Mouse (Mus musculus) hindbrain, embryonic 13.5 days (tissue): ENCODE measurements at regions not wholly inside any gene's neighbourhood (a gene's known extent, or its start where the extent isn't known, plus 50 kb on each side); places are given as distances from the start of the nearest gene placed in this dataset.

ENCODE experiments used
- ATAC-seq: fragments of 200-750 bp; cut with Nextera tagmentation; 2 replicates; pipeline ENCODE4 v1.8.0; 2017; ENCODE audit warnings: moderate TSS enrichment; ENCODE audit not compliant: low FRiP score
- H3K27ac ChIP-seq: fragments of 300-500 bp; sonication (generic); 2 replicates; pipeline ENCODE4 v1.5.1; 2015; ENCODE audit warnings: inconsistent platforms, mild to moderate bottlenecking, moderate library complexity
- H3K27me3 ChIP-seq: fragments of 300-500 bp; sonication (generic); 2 replicates; pipeline ENCODE4 v1.6.1; 2015; ENCODE audit warnings: mild to moderate bottlenecking, inconsistent platforms
- H3K36me3 ChIP-seq: fragments of 300-500 bp; sonication (generic); 2 replicates; pipeline ENCODE4 v1.6.1; 2015; ENCODE audit warnings: mild to moderate bottlenecking, inconsistent platforms
- H3K4me1 ChIP-seq: fragments of 300-500 bp; sonication (generic); replicated peaks from 2 replicates; pipeline ENCODE4 v1.6.1; 2015; ENCODE audit warnings: inconsistent platforms
- H3K4me2 ChIP-seq: fragments of 300-500 bp; sonication (generic); 2 replicates; pipeline ENCODE4 v1.6.1; 2015; ENCODE audit warnings: inconsistent platforms, mild to moderate bottlenecking, moderate library complexity
- H3K4me3 ChIP-seq: fragments of 300-500 bp; sonication (generic); 2 replicates; pipeline ENCODE4 v1.5.1; 2015; ENCODE audit warnings: mild to moderate bottlenecking, inconsistent platforms
- H3K9ac ChIP-seq: fragments of 300-500 bp; sonication (generic); 2 replicates; pipeline ENCODE4 v1.6.1; 2015; ENCODE audit warnings: mild to moderate bottlenecking, inconsistent platforms
- H3K9me3 ChIP-seq: fragments of 300-500 bp; sonication (generic); 2 replicates; pipeline ENCODE4 v1.6.1; 2016; ENCODE audit warnings: inconsistent platforms
- WGBS: fragments of 180-500 bp; shearing (Covaris S2); methylation state at CpG from one replicate; pipeline ENCODE4 v1.1.7; 2015; 5-methylcytosine and 5-hydroxymethylcytosine counted together

- no peak overlapping the region for H3K4me3 ChIP-seq
- WGBS: 97% methylated on average over 3 of the region's 5 CpGs
- no peak overlapping the region for H3K9ac ChIP-seq
- no peaks in the 10 kb centered on the region for H3K36me3 ChIP-seq
- no peaks in the 10 kb centered on the region; the same call in 1 of the 2 replicates for H3K27me3 ChIP-seq
- H3K27ac ChIP-seq: no peak overlapping the region
- ATAC-seq: no peak
- no peaks in the 10 kb centered on the region for H3K9me3 ChIP-seq
- H3K4me2 ChIP-seq: no peak overlapping the region
- H3K4me1 ChIP-seq: no peaks in the 10 kb centered on the region
These were observed 97.3 kb upstream of the Tmem189 start for GRCm38 (mm10) chr2:167786951-167787350.

GRCm38 (mm10) chr2:167784353-167784752 is 94.7 kb upstream of the Tmem189 start:
- no peak for ATAC-seq
- Histone ChIP-seq H3K36me3 (no peaks in the 10 kb centered on the region), H3K9me3 (no peaks in the 10 kb centered on the region), H3K9ac (no peak overlapping the region), H3K27ac (no peak overlapping the region), H3K4me1 (no peaks in the 10 kb centered on the region), H3K4me2 (no peak overlapping the region), H3K27me3 (peaks cover 6% of the 10 kb centered on the region; the same call in 1 of the 2 replicates), H3K4me3 (no peak overlapping the region)
- 86% methylated on average over 13 of the region's 13 CpGs for WGBS

DNA sequence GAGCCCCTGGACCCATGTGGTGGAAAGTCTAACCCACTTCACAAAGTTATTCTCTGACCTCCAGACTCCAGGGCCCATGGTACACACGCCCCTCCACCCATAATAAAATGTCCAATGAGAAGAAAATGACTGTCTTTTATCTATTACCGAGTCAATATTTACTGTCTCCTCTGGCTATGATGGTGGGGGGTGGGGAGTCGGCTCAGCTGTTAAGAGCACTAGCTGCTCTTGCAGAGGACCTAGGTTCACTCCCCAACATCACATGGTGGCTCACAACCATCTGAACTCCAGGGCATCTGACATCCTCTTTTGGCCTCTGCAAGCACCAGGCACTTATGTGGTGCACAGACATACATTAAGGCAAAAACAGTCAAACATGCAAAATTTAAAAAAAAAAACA is 93.8 kb upstream of the Tmem189 start:
- no peaks in the 10 kb centered on the region for H3K36me3 ChIP-seq
- no peak for ATAC-seq
- H3K27ac ChIP-seq: no peak overlapping the region
- no peak overlapping the region for H3K4me2 ChIP-seq
- H3K27me3 ChIP-seq: peaks cover 6% of the 10 kb centered on the region; the same call in 1 of the 2 replicates
- H3K9me3 ChIP-seq: no peaks in the 10 kb centered on the region
- no peak overlapping the region for H3K9ac ChIP-seq
- WGBS: 79% methylated on average over 3 of the region's 3 CpGs
- peaks cover 4% of the 10 kb centered on the region for H3K4me1 ChIP-seq
- no peak overlapping the region for H3K4me3 ChIP-seq

- Histone ChIP-seq H3K4me2 (no peak overlapping the region), H3K4me3 (no peak overlapping the region), H3K36me3 (no peaks in the 10 kb centered on the region), H3K9me3 (no peaks in the 10 kb centered on the region), H3K27ac (no peak overlapping the region), H3K27me3 (peaks cover 6% of the 10 kb centered on the region; the same call in 1 of the 2 replicates), H3K9ac (no peak overlapping the region), H3K4me1 (peaks cover 14% of the 10 kb centered on the region)
- no peak for ATAC-seq
- WGBS: 30% methylated on average over 27 of the region's 27 CpGs
These were observed 92.8 kb upstream of the Tmem189 start for GRCm38 (mm10) chr2:167782231-167782999.

- no peak overlapping the region for H3K27ac ChIP-seq
- WGBS: 80% methylated on average over 13 of the region's 13 CpGs
- H3K4me2 ChIP-seq: no peak overlapping the region
- H3K4me1 ChIP-seq: peaks cover 23% of the 10 kb centered on the region
- peaks cover 6% of the 10 kb centered on the region; the same call in 1 of the 2 replicates for H3K27me3 ChIP-seq
- no peaks in the 10 kb centered on the region for H3K9me3 ChIP-seq
- no peak overlapping the region for H3K9ac ChIP-seq
- no peaks in the 10 kb centered on the region for H3K36me3 ChIP-seq
- ATAC-seq: no peak
- H3K4me3 ChIP-seq: no peak overlapping the region
These were observed 91.9 kb upstream of the Tmem189 start for GRCm38 (mm10) chr2:167781496-167781895.

- 71% methylated on average over 10 of the region's 10 CpGs for WGBS
- ATAC-seq: no peak
- no peaks in the 10 kb centered on the region for H3K36me3 ChIP-seq
- H3K4me1 ChIP-seq: peaks cover 30% of the 10 kb centered on the region
- no peak overlapping the region for H3K9ac ChIP-seq
- H3K9me3 ChIP-seq: no peaks in the 10 kb centered on the region
- H3K4me3 ChIP-seq: no peak overlapping the region
- H3K27me3 ChIP-seq: peaks cover 7% of the 10 kb centered on the region; the same call in 1 of the 2 replicates
- no peak overlapping the region for H3K27ac ChIP-seq
- H3K4me2 ChIP-seq: no peak overlapping the region
These were observed 89.1 kb upstream of the Tmem189 start for GRCm38 (mm10) chr2:167778691-167779090.

DNA sequence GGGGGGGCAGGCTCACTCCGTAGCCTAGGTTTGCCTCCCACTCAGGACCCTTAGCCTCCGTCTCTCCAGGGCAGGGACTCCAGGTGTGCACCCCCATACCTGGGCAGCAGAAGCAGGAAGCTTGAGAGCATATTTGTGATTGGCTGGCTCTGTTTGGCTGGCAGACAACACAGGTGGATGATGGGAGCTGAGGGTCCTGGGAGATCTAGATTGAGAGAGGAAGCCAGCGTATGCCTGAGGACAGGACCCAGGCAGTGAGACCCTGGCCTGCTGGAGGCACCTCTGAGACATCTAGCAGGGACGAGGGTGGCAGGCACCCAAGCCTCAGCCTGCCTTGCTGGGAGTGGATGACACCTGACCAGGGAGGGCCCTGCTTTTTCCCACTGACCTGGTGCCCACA is 88.6 kb upstream of the Tmem189 start:
- Histone ChIP-seq H3K9ac (peak overlapping the region; percentile 74; the same call in 1 of the 2 replicates), H3K27ac (no peak overlapping the region), H3K4me1 (peaks cover 30% of the 10 kb centered on the region), H3K27me3 (peaks cover 9% of the 10 kb centered on the region; the same call in 1 of the 2 replicates), H3K36me3 (no peaks in the 10 kb centered on the region), H3K9me3 (no peaks in the 10 kb centered on the region), H3K4me2 (peak overlapping the region; percentile 91), H3K4me3 (peak overlapping the region; percentile 52)
- 59% methylated on average over 4 of the region's 4 CpGs for WGBS
- 0 out of 2 replicates have a peak, but pooled peaks have one; percentile 14 for ATAC-seq

- Histone ChIP-seq H3K9ac (peak overlapping the region; percentile 74), H3K27ac (peak overlapping the region; percentile 73), H3K4me2 (peak overlapping the region; percentile 91), H3K9me3 (no peaks in the 10 kb centered on the region), H3K4me1 (peaks cover 30% of the 10 kb centered on the region), H3K4me3 (peak overlapping the region; percentile 52), H3K36me3 (no peaks in the 10 kb centered on the region), H3K27me3 (peaks cover 9% of the 10 kb centered on the region; the same call in 1 of the 2 replicates)
- ATAC-seq: peak; percentile 73
- 2% methylated on average over 33 of the region's 33 CpGs for WGBS
These were observed 87.9 kb upstream of the Tmem189 start for GRCm38 (mm10) chr2:167777331-167778085.

- Histone ChIP-seq H3K27ac (no peak overlapping the region), H3K4me3 (no peak overlapping the region), H3K36me3 (no peaks in the 10 kb centered on the region), H3K9ac (no peak overlapping the region), H3K27me3 (0 out of 2 replicates have a peak, but pooled peaks cover 8% of the 10 kb centered on the region), H3K4me1 (peaks cover 30% of the 10 kb centered on the region), H3K4me2 (peak overlapping the region; percentile 91), H3K9me3 (no peaks in the 10 kb centered on the region)
- 84% methylated on average over 24 of the region's 24 CpGs for WGBS
- no peak for ATAC-seq
These were observed 86.9 kb upstream of the Tmem189 start for GRCm38 (mm10) chr2:167776251-167777168.

DNA sequence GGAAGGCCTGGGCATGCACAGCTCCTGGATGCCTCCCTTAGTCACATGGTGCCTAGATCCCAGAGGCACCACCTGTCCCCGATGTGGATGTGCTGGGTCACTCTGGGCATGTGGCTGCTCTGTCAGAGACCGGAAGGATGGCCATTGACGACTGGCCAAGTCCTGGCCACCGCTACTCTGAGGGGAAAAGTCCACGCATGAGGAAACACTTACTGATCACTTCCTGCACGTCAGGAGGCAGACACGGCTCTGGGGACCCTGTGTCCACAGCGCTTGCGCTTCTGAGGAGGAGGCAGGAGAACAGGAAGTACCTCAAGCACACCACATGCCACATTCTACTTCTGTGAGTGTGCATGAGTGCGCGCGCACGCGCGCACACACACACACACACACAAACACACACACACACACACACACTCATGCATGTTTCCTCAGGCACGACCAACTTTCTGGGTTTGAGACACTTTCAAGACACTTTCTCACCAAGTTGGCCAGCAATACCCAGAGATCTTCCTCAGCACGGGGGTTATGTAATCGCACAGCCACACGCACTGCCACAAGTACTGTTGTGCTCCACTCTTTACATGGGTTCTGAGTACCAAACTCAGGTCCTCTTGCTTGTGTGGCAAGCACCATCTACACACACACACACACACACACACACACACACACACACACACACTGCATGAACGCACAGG is 85.7 kb upstream of the Tmem189 start:
- H3K9me3 ChIP-seq: no peaks in the 10 kb centered on the region
- peaks cover 30% of the 10 kb centered on the region for H3K4me1 ChIP-seq
- H3K4me2 ChIP-seq: no peak overlapping the region
- ATAC-seq: no peak
- no peaks in the 10 kb centered on the region for H3K36me3 ChIP-seq
- 0 out of 2 replicates have a peak, but pooled peaks cover 3% of the 10 kb centered on the region for H3K27me3 ChIP-seq
- H3K4me3 ChIP-seq: no peak overlapping the region
- no peak overlapping the region for H3K9ac ChIP-seq
- H3K27ac ChIP-seq: no peak overlapping the region
- 75% methylated on average over 20 of the region's 20 CpGs for WGBS

GRCm38 (mm10) chr2:167774806-167775179 is 85.2 kb upstream of the Tmem189 start:
- H3K4me3 ChIP-seq: no peak overlapping the region
- H3K4me1 ChIP-seq: peaks cover 30% of the 10 kb centered on the region
- no peaks in the 10 kb centered on the region for H3K9me3 ChIP-seq
- no peak overlapping the region for H3K27ac ChIP-seq
- H3K36me3 ChIP-seq: no peaks in the 10 kb centered on the region
- 26% methylated on average over 10 of the region's 10 CpGs for WGBS
- H3K27me3 ChIP-seq: 0 out of 2 replicates have a peak, but pooled peaks cover 3% of the 10 kb centered on the region
- no peak overlapping the region for H3K4me2 ChIP-seq
- no peak for ATAC-seq
- H3K9ac ChIP-seq: no peak overlapping the region
